Mouse (Mus musculus) Patski (cell line): ENCODE measurements around the gene Lce3e. TPM values are rescaled to one million over a fixed set of nuclear protein-coding genes. Genes with fewer than 3 reads are reported as not detected.
A peak's percentile ranks its signal among the peaks of the same experiment; 100 is the strongest.

Experiments used
- ATAC-seq: fragments of 100-300 bp; one replicate; pipeline ENCODE4 v1.8.0; 2021
- CTCF ChIA-PET: fragments of 350-600 bp; sonication (Branson Sonifier 250); formaldehyde crosslinking; loops from one replicate; lab custom pipeline; 2022; ENCODE audit warnings: inconsistent platforms; lab: Charles Lee
- POLR2A ChIA-PET: fragments of 350-600 bp; sonication (Branson Sonifier 250); formaldehyde crosslinking; loops from one replicate; lab custom pipeline; 2022; ENCODE audit warnings: antibody characterized with exemption, inconsistent platforms; lab: Charles Lee
- DNase-seq: peaks from one replicate; pipeline ENCODE4 v3.0.0-alpha.2; 2011; ENCODE audit warnings: low read depth, low spot score
- H3K27me3 ChIP-seq: fragments of 371-371 bp; one replicate; pipeline ENCODE4 v1.5.1; 2021
- CTCF ChIP-seq: fragments of 100-300 bp; IDR thresholded peaks from one replicate; pipeline ENCODE4 v1.5.1; 2021
- in situ Hi-C: fragments of 300-500 bp; cut with MboI; formaldehyde crosslinking; loops from 3 replicates; pipeline ENCODE4 v1.11.1; 2018; ENCODE audit warnings: low pct_unique_long_range_greater_than_20kb, mixed read lengths
- polyA plus RNA-seq: library from polyadenylated mRNA; unstranded; gene quantifications from one replicate; pipeline ENCODE4 v1.2.3, GENCODE M21; 2021

Gene Lce3e
- not detected for polyA plus RNA-seq

DNA sequence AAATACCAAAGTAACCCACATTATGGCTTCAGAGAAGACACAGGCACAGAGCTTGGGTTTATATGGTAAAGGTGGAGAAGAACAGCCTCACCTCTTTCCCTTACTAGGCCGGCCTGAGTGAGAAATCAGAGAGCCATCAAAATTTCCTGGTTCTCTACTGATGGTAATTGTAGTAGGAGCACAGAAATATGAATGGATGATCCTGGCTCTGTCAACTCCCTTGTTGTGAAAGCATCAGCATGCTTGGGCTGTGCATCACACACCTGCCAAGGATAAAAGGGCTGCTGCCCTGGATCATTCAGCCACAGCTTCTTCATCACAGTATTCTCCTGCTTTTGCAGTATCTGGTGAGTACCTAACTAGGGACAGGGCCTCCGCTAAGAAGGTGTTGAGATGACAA, at the start of gene Lce3e:
Lce3e (plus strand) TSS at position 301 of the 400 bp plus-strand sequence.
- no peak for ATAC-seq
- in situ Hi-C loops: no loop called here

GRCm38 (mm10) chr3:92920364-92920763, 46.5 kb upstream of the Lce3e start:
- in situ Hi-C loops: no loop called here
- peaks cover 33% of the 10 kb centered on the region for H3K27me3 ChIP-seq
- TF ChIP-seq CTCF: peak; percentile 84
- DNase-seq (no peak), ATAC-seq (peak; percentile 92)
- ChIA-PET POLR2A (no interaction called here), CTCF (interaction anchor here (0.6 to 9.3 kb wide), 7 partner anchors 13 to 109 kb away, joined by 3 to 80 read pairs (median 7); no protein-coding TSS in a partner anchor)

More for the DNA sequence above, at the start of gene Lce3e:
- CTCF ChIA-PET: interaction anchor here (1.2 to 3.1 kb wide), 2 partner anchors 17 to 64 kb away, joined by 3 to 9 read pairs; no protein-coding TSS in a partner anchor
- peaks cover 21% of the 10 kb centered on the region for H3K27me3 ChIP-seq
- TF ChIP-seq CTCF: no peak
- no peak for DNase-seq
- POLR2A ChIA-PET: no interaction called here

GRCm38 (mm10) chr3:92926130-92926529, 40.7 kb upstream of the Lce3e start, which contains the start of gene Lce3a:
Lce3a (minus strand) TSS chr3:92926230.
- no peak for TF ChIP-seq CTCF
- in situ Hi-C loops: loop anchor here (5.0 kb wide), 1 partner anchor 71 kb away; no protein-coding TSS in a partner anchor
- no peak for DNase-seq
- POLR2A ChIA-PET: no interaction called here
- CTCF ChIA-PET: interaction anchor here (9.3 kb wide), 1 partner anchor 104 kb away, joined by 80 read pairs; no protein-coding TSS in a partner anchor
- H3K27me3 ChIP-seq: peaks cover 18% of the 10 kb centered on the region
- no peak for ATAC-seq

- no peak for TF ChIP-seq CTCF
- ChIA-PET POLR2A (no interaction called here), CTCF (interaction anchor here (1.8 kb wide), 1 partner anchor 25 kb away, joined by 6 read pairs; no protein-coding TSS in a partner anchor)
- peaks cover 10% of the 10 kb centered on the region for H3K27me3 ChIP-seq
- DNase-seq: no peak
- ATAC-seq: no peak
- in situ Hi-C loops: no loop called here
Observed at GRCm38 (mm10) chr3:92932679-92933078, 34.2 kb upstream of the Lce3e start, which contains the start of gene Lce3b. Lce3b (plus strand) TSS chr3:92932979.

GRCm38 (mm10) chr3:92944186-92944585, 22.7 kb upstream of the Lce3e start, which contains the start of gene Lce3c:
Lce3c (plus strand) TSS chr3:92944486.
- DNase-seq (no peak), ATAC-seq (peak; percentile 44)
- ChIA-PET POLR2A (interaction anchor here (0.7 kb wide), 1 partner anchor 74 kb away, joined by 4 read pairs; the partner anchor contains the start of gene 2310050C09Rik), CTCF (interaction anchor here (1.0 to 1.9 kb wide), 3 partner anchors 19 to 87 kb away, joined by 3 to 5 read pairs (median 4); no protein-coding TSS in a partner anchor)
- in situ Hi-C loops: no loop called here
- no peak for TF ChIP-seq CTCF
- peaks cover 11% of the 10 kb centered on the region for H3K27me3 ChIP-seq

GRCm38 (mm10) chr3:92957090-92957489, 9.8 kb upstream of the Lce3e start, which contains the start of gene Lce3d:
Lce3d (plus strand) TSS chr3:92957390.
- DNase-seq: no peak
- H3K27me3 ChIP-seq: peaks cover 29% of the 10 kb centered on the region
- ATAC-seq: no peak
- no peak for TF ChIP-seq CTCF
- in situ Hi-C loops: no loop called here
- ChIA-PET CTCF (no interaction called here), POLR2A (no interaction called here)

DNA sequence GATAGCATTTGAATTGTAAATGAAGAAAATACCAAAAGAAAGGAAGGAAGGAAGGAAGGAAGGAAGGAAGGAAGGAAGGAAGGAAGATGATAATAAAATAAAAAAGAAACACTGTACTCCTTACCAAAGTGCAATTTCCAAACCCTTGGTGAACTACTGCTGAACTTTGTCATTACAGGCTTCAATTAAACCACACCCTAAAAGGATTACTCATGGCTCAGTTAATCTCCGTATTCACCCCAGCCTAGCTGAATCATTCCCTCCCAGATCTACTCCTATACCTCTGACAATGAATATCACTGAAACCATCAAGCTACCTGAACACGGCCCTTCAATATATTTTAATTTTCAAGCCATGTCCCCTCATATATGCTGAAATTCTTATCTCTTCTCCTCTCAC, 11.6 kb downstream of the Lce3e start:
- ChIA-PET POLR2A (no interaction called here), CTCF (no interaction called here)
- DNase-seq (no peak), ATAC-seq (no peak)
- H3K27me3 ChIP-seq: no peaks in the 10 kb centered on the region
- in situ Hi-C loops: no loop called here
- TF ChIP-seq CTCF: no peak

DNA sequence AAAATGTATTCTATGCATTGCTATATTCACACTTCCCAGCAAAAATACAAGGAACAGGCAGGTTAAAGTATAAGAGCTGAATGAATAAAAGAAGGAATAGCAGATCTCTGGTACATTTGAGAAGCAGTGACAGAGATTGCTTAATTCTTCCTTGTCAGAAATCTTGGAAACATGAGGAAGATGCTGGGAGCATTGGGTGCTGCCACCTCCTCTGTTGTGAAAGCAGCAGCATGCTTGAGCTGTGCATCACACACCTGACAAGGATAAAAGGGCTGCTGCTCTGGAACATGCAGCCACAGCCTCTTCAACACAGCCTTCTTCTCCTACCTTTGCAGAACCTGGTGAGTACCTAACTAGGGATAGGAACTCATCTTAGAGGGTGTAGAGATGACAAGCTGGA, 25.1 kb downstream of the Lce3e start, which contains the start of gene Lce3f:
Lce3f (plus strand) TSS at position 301 of the 400 bp plus-strand sequence.
- in situ Hi-C loops: no loop called here
- POLR2A ChIA-PET: no interaction called here
- no peak for TF ChIP-seq CTCF
- DNase-seq (no peak), ATAC-seq (no peak)
- H3K27me3 ChIP-seq: peaks cover 2% of the 10 kb centered on the region
- CTCF ChIA-PET: interaction anchor here (1.0 kb wide), 1 partner anchor 54 kb away, joined by 4 read pairs; no protein-coding TSS in a partner anchor

- POLR2A ChIA-PET: no interaction called here
- no peak for DNase-seq
- in situ Hi-C loops: loop anchor here (5.0 kb wide), 1 partner anchor 71 kb away; the partner anchor contains the start of gene Lce3a
Observed at GRCm38 (mm10) chr3:92998691-92999090, 31.8 kb downstream of the Lce3e start.

DNA sequence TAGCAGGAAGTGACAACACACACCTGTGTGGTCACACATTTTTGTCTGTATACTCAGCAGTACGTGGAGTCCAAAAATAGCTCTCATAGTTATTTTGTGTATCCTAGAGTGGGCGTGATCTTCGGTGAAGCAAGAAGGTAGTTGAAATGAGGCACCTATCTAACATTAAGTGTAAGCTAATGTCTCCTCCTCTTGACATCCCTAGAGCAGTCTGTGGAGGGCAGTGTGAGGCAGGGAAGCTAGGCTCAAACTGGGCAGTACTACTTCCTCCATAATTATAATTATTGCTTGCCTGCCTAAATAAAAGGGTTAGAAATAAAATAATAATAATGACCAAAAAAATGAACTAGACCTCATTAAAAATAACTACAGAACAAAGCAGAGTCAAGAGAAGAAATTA, 33.8 kb downstream of the Lce3e start:
- in situ Hi-C loops: no loop called here
- TF ChIP-seq CTCF: peak; percentile 72
- DNase-seq (no peak), ATAC-seq (peak; percentile 82)
- ChIA-PET CTCF (interaction anchor here (0.7 to 9.0 kb wide), 10 partner anchors 11 to 375 kb away, joined by 3 to 132 read pairs (median 9); partner anchors contain the start of genes Crct1 and Lce1m), POLR2A (interaction anchor here (0.8 kb wide), 1 partner anchor 15 kb away, joined by 3 read pairs; no protein-coding TSS in a partner anchor)
- no peaks in the 10 kb centered on the region for H3K27me3 ChIP-seq

More at GRCm38 (mm10) chr3:92998691-92999090, 31.8 kb downstream of the Lce3e start:
- peak; percentile 93 for ATAC-seq
- CTCF ChIA-PET: interaction anchor here (0.8 to 9.0 kb wide), 11 partner anchors 13 to 848 kb away, joined by 3 to 75 read pairs (median 7); partner anchors contain the start of genes Crct1 and Lce1m
- peak; percentile 98 for TF ChIP-seq CTCF
- peaks cover 2% of the 10 kb centered on the region for H3K27me3 ChIP-seq
